Mouse (Mus musculus): ENCODE data around the gene Dis3. TPM values are rescaled to one million over a fixed set of nuclear protein-coding genes. Genes with fewer than 3 reads are reported as not detected.

The Dis3 gene
- total RNA-seq, 2 experiments from 2014 or later, result 18.2 to 26.1 TPM

Other genes starting within 250 kb of the Dis3 start
- 12.9 and 18.5 TPM in 2 replicates for gene Rpl36a-ps1, start 105.5 kb downstream of the Dis3 start, total RNA-seq (2015)
- gene Rpl36a-ps1, start 105.5 kb downstream of the Dis3 start, total RNA-seq (2017), result 5.9 and 8.3 TPM in 2 replicates
- 53.6 and 61.1 TPM in 2 replicates for gene Mzt1, start 53.6 kb downstream of the Dis3 start, total RNA-seq (2015)
- 24.3 and 25.9 TPM in 2 replicates for gene Mzt1, start 53.6 kb downstream of the Dis3 start, total RNA-seq (2017)
- 24.4 and 26.5 TPM in 2 replicates for gene Bora, start 53.5 kb downstream of the Dis3 start, total RNA-seq (2015)
- gene Bora, start 53.5 kb downstream of the Dis3 start, total RNA-seq (2017), result 26.0 and 28.4 TPM in 2 replicates
- gene Pibf1, start 346 bp downstream of the Dis3 start, total RNA-seq (2015), result 22.5 and 24.0 TPM in 2 replicates
- gene Pibf1, start 346 bp downstream of the Dis3 start, total RNA-seq (2017), result 24.1 and 32.4 TPM in 2 replicates
- 10.6 and 10.7 TPM in 2 replicates for gene Klf5, start 198.9 kb upstream of the Dis3 start, total RNA-seq (2015)
- 3.5 and 5.6 TPM in 2 replicates for gene Klf5, start 198.9 kb upstream of the Dis3 start, total RNA-seq (2017)

Data from megakaryocyte, adult 5-6 weeks (primary cell).